Mouse (Mus musculus): Measurements from ENCODE around the gene Akr1a1. TPM values are rescaled to one million over a fixed set of nuclear protein-coding genes. Genes with fewer than 3 reads are reported as not detected.

Akr1a1 gene
- polyA plus RNA-seq, 1 experiment from 2014 or later: 798 TPM

- peak within 1 kb of the TSS; percentile 97 for H3K27ac ChIP-seq (replicated peaks)
- 0 out of 2 replicates have a peak, but pooled peaks cover 3% of the 10 kb centered on the region for H3K36me3 ChIP-seq
- peak within 1 kb of the TSS; percentile 100 for H3K4me3 ChIP-seq (replicated peaks)
- H3K27me3 ChIP-seq: no peaks in the 10 kb centered on the region
- ATAC-seq (ENCODE audit: insufficient number of reproducible peaks, low FRiP score, low TSS enrichment, low read depth): peak; percentile 86
- WGBS: 4% methylated on average over 23 of the region's 23 CpGs
- H3K4me2 ChIP-seq (replicated peaks): peak within 1 kb of the TSS; percentile 74
- no peaks in the 10 kb centered on the region for H3K9me3 ChIP-seq (replicated peaks)
- peak within 1 kb of the TSS; percentile 83 for H3K9ac ChIP-seq
- H3K4me1 ChIP-seq: peaks cover 16% of the 10 kb centered on the region
Measured at GRCm38 (mm10) chr4:116627722-116628662, 23.5 kb downstream of the Akr1a1 start, which contains the start of gene Nasp. TSS of gene Nasp (minus strand) at chr4:116627941.

- peaks cover 16% of the 10 kb centered on the region for H3K4me1 ChIP-seq
- H3K4me2 ChIP-seq (replicated peaks): peak overlapping the region; percentile 74
- H3K9ac ChIP-seq: peak overlapping the region; percentile 83
- H3K9me3 ChIP-seq (replicated peaks): no peaks in the 10 kb centered on the region
- under 1% methylated on average over 13 of the region's 13 CpGs for WGBS
- H3K36me3 ChIP-seq: peaks cover 3% of the 10 kb centered on the region; the same call in 1 of the 2 replicates
- H3K4me3 ChIP-seq (replicated peaks): peak overlapping the region; percentile 100
- ATAC-seq (ENCODE audit: insufficient number of reproducible peaks, low FRiP score, low TSS enrichment, low read depth): peak; percentile 91
- peak overlapping the region; percentile 97 for H3K27ac ChIP-seq (replicated peaks)
- no peaks in the 10 kb centered on the region for H3K27me3 ChIP-seq
Measured at GRCm38 (mm10) chr4:116627359-116627716, 24.1 kb downstream of the Akr1a1 start.

- peak overlapping the region; percentile 97 for H3K27ac ChIP-seq (replicated peaks)
- peak overlapping the region; percentile 83 for H3K9ac ChIP-seq
- H3K27me3 ChIP-seq: no peaks in the 10 kb centered on the region
- peak; percentile 78 for ATAC-seq (ENCODE audit: insufficient number of reproducible peaks, low FRiP score, low TSS enrichment, low read depth)
- no peaks in the 10 kb centered on the region for H3K9me3 ChIP-seq (replicated peaks)
- under 1% methylated on average over 53 of the region's 53 CpGs for WGBS
- H3K4me3 ChIP-seq (replicated peaks): peak overlapping the region; percentile 100
- H3K36me3 ChIP-seq: no peaks in the 10 kb centered on the region; the same call in 1 of the 2 replicates
- H3K4me2 ChIP-seq (replicated peaks): peak overlapping the region; percentile 74
- peaks cover 16% of the 10 kb centered on the region for H3K4me1 ChIP-seq
Measured at GRCm38 (mm10) chr4:116626658-116627358, 24.7 kb downstream of the Akr1a1 start.

GRCm38 (mm10) chr4:116624831-116625230, 26.6 kb downstream of the Akr1a1 start:
- no peak overlapping the region for H3K27ac ChIP-seq (replicated peaks)
- H3K4me3 ChIP-seq (replicated peaks): no peak overlapping the region
- H3K9me3 ChIP-seq (replicated peaks): no peaks in the 10 kb centered on the region
- H3K9ac ChIP-seq: no peak overlapping the region
- no peak for ATAC-seq (ENCODE audit: insufficient number of reproducible peaks, low FRiP score, low TSS enrichment, low read depth)
- no peaks in the 10 kb centered on the region for H3K27me3 ChIP-seq
- peaks cover 11% of the 10 kb centered on the region; the same call in 1 of the 2 replicates for H3K36me3 ChIP-seq
- H3K4me2 ChIP-seq (replicated peaks): no peak overlapping the region
- 93% methylated on average over 4 of the region's 4 CpGs for whole genome bisulfite sequencing
- H3K4me1 ChIP-seq: peaks cover 16% of the 10 kb centered on the region

GRCm38 (mm10) chr4:116615237-116615636, 36.2 kb downstream of the Akr1a1 start:
- Histone ChIP-seq H3K4me2 (replicated peaks) (no peak overlapping the region), H3K9ac (no peak overlapping the region), H3K4me1 (no peaks in the 10 kb centered on the region), H3K27me3 (no peaks in the 10 kb centered on the region), H3K4me3 (replicated peaks) (no peak overlapping the region), H3K36me3 (peaks cover 53% of the 10 kb centered on the region), H3K27ac (replicated peaks) (no peak overlapping the region), H3K9me3 (replicated peaks) (no peaks in the 10 kb centered on the region)
- no peak for ATAC-seq (ENCODE audit: insufficient number of reproducible peaks, low FRiP score, low TSS enrichment, low read depth)
- WGBS: 98% methylated on average over 2 of the region's 2 CpGs

GRCm38 (mm10) chr4:116612621-116613020, 38.9 kb downstream of the Akr1a1 start:
- WGBS: 94% methylated on average over 2 of the region's 2 CpGs
- no peak for ATAC-seq (ENCODE audit: insufficient number of reproducible peaks, low FRiP score, low TSS enrichment, low read depth)
- Histone ChIP-seq H3K4me2 (replicated peaks) (no peak overlapping the region), H3K4me1 (no peaks in the 10 kb centered on the region), H3K27ac (replicated peaks) (no peak overlapping the region), H3K9ac (no peak overlapping the region), H3K4me3 (replicated peaks) (no peak overlapping the region), H3K9me3 (replicated peaks) (no peaks in the 10 kb centered on the region), H3K27me3 (no peaks in the 10 kb centered on the region), H3K36me3 (peaks cover 59% of the 10 kb centered on the region)

GRCm38 (mm10) chr4:116596978-116597881, 54.2 kb downstream of the Akr1a1 start:
- H3K27ac ChIP-seq (replicated peaks): peak overlapping the region; percentile 81
- peak overlapping the region; percentile 66 for H3K4me3 ChIP-seq (replicated peaks)
- peaks cover 26% of the 10 kb centered on the region for H3K4me1 ChIP-seq
- ATAC-seq (ENCODE audit: insufficient number of reproducible peaks, low FRiP score, low TSS enrichment, low read depth): peak; percentile 89
- peak overlapping the region; percentile 68 for H3K9ac ChIP-seq
- H3K27me3 ChIP-seq: no peaks in the 10 kb centered on the region
- 1% methylated on average over 50 of the region's 50 CpGs for WGBS
- peak overlapping the region; percentile 92 for H3K4me2 ChIP-seq (replicated peaks)
- peaks cover 31% of the 10 kb centered on the region for H3K36me3 ChIP-seq
- H3K9me3 ChIP-seq (replicated peaks): no peaks in the 10 kb centered on the region

- H3K36me3 ChIP-seq: peaks cover 31% of the 10 kb centered on the region
- peak within 1 kb of the TSS; percentile 92 for H3K4me2 ChIP-seq (replicated peaks)
- H3K27ac ChIP-seq (replicated peaks): peak within 1 kb of the TSS; percentile 81
- peak within 1 kb of the TSS; percentile 68 for H3K9ac ChIP-seq
- H3K4me1 ChIP-seq: peaks cover 26% of the 10 kb centered on the region
- no peaks in the 10 kb centered on the region for H3K9me3 ChIP-seq (replicated peaks)
- H3K27me3 ChIP-seq: no peaks in the 10 kb centered on the region
- ATAC-seq (ENCODE audit: insufficient number of reproducible peaks, low FRiP score, low TSS enrichment, low read depth): no peak
- peak within 1 kb of the TSS; percentile 66 for H3K4me3 ChIP-seq (replicated peaks)
- WGBS: 27% methylated on average over 5 of the region's 5 CpGs
Measured at GRCm38 (mm10) chr4:116596379-116596778, 55.1 kb downstream of the Akr1a1 start, which contains the start of gene Ccdc17. TSS of gene Ccdc17 (plus strand) at chr4:116596654.

GRCm38 (mm10) chr4:116595793-116596192, 55.7 kb downstream of the Akr1a1 start:
- no peak overlapping the region for H3K9ac ChIP-seq
- no peak overlapping the region for H3K4me3 ChIP-seq (replicated peaks)
- H3K27me3 ChIP-seq: no peaks in the 10 kb centered on the region
- H3K9me3 ChIP-seq (replicated peaks): no peaks in the 10 kb centered on the region
- no peak for ATAC-seq (ENCODE audit: insufficient number of reproducible peaks, low FRiP score, low TSS enrichment, low read depth)
- H3K27ac ChIP-seq (replicated peaks): no peak overlapping the region
- peaks cover 35% of the 10 kb centered on the region for H3K36me3 ChIP-seq
- WGBS: 81% methylated on average over 8 of the region's 8 CpGs
- peaks cover 26% of the 10 kb centered on the region for H3K4me1 ChIP-seq
- H3K4me2 ChIP-seq (replicated peaks): no peak overlapping the region
